Mouse (Mus musculus) embryonic facial prominence, embryonic 14.5 days (tissue): ENCODE results near the gene Lrp6. TPM values are rescaled to one million over a fixed set of nuclear protein-coding genes. Genes with fewer than 3 reads are reported as not detected.

Experiments
- ATAC-seq: fragments of 200-750 bp; cut with Nextera tagmentation; 2 replicates; pipeline ENCODE4 v1.8.0; 2017; ENCODE audit warnings: low read depth, moderate number of reproducible peaks, moderate TSS enrichment
- DNase-seq: peaks from one replicate; pipeline ENCODE4 v3.0.0-alpha.2; 2015; ENCODE audit warnings: low spot score
- H3K27ac ChIP-seq: fragments of 300-500 bp; sonication (generic); replicated peaks from 2 replicates; pipeline ENCODE4 v1.5.1; 2014; ENCODE audit warnings: low read depth, mild to moderate bottlenecking, low read length, moderate library complexity
- H3K27me3 ChIP-seq: fragments of 300-500 bp; sonication (generic); replicated peaks from 2 replicates; pipeline ENCODE4 v1.6.1; 2014; ENCODE audit warnings: low read length; ENCODE audit not compliant: control insufficient read depth, insufficient read depth
- H3K36me3 ChIP-seq: fragments of 300-500 bp; sonication (generic); 2 replicates; pipeline ENCODE4 v1.6.1; 2014; ENCODE audit warnings: low read length, mixed read lengths; ENCODE audit not compliant: control insufficient read depth, insufficient read depth
- H3K4me1 ChIP-seq: fragments of 300-500 bp; sonication (generic); 2 replicates; pipeline ENCODE4 v1.6.1; 2014; ENCODE audit warnings: antibody characterized with exemption, low read length; ENCODE audit not compliant: control insufficient read depth, insufficient read depth
- H3K4me2 ChIP-seq: fragments of 300-500 bp; sonication (generic); 2 replicates; pipeline ENCODE4 v1.6.1; 2014; ENCODE audit warnings: low read depth, mild to moderate bottlenecking, low read length, moderate library complexity, mixed read lengths
- H3K4me3 ChIP-seq: fragments of 300-500 bp; sonication (generic); 2 replicates; pipeline ENCODE4 v1.5.1; 2014; ENCODE audit warnings: low read depth, mild to moderate bottlenecking, low read length
- H3K9ac ChIP-seq: fragments of 300-500 bp; sonication (generic); 2 replicates; pipeline ENCODE4 v1.6.1; 2014; ENCODE audit warnings: low read depth, mild to moderate bottlenecking, low read length, moderate library complexity, mixed read lengths
- H3K9me3 ChIP-seq: fragments of 300-500 bp; sonication (generic); 2 replicates; pipeline ENCODE4 v1.6.1; 2016; ENCODE audit warnings: low read length; ENCODE audit not compliant: control insufficient read depth
- WGBS: fragments of 180-500 bp; shearing (Covaris S2); extraction: QIAGEN DNeasy Blood & Tissue Kit; methylation state at CpG from one replicate; pipeline ENCODE4 v1.1.7; 2014; 5-methylcytosine and 5-hydroxymethylcytosine counted together
- polyA plus RNA-seq: library from polyadenylated mRNA; unstranded; fragments of >200 nt; fragmentation: Nextera tagmentation; extraction: Ambion mirVana; gene quantifications from 2 replicates; pipeline ENCODE4 v1.2.1, GENCODE M21; 2014

The Lrp6 gene
- polyA plus RNA-seq, 1 experiment from 2014 or later, result 39.8 TPM

GRCm38 (mm10) chr6:134584616-134585015 lies 17.9 kb upstream of the Lrp6 start:
- 98% methylated on average over 2 of the region's 2 CpGs for WGBS
- DNase-seq (no peak), ATAC-seq (no peak)
- no peaks in the 10 kb centered on the region for H3K27me3 ChIP-seq
- no peak overlapping the region for H3K4me3 ChIP-seq
- H3K27ac ChIP-seq, result no peak overlapping the region
- H3K9me3 ChIP-seq, result no peaks in the 10 kb centered on the region; the same call in 1 of the 2 replicates
- no peaks in the 10 kb centered on the region for H3K4me1 ChIP-seq
- no peaks in the 10 kb centered on the region for H3K36me3 ChIP-seq
- no peak overlapping the region for H3K9ac ChIP-seq
- no peak overlapping the region for H3K4me2 ChIP-seq

GRCm38 (mm10) chr6:134582110-134582509 lies 15.3 kb upstream of the Lrp6 start:
- H3K27me3 ChIP-seq, result no peaks in the 10 kb centered on the region
- H3K4me2 ChIP-seq, result no peak overlapping the region
- no peak overlapping the region for H3K4me3 ChIP-seq
- no peak overlapping the region for H3K9ac ChIP-seq
- H3K36me3 ChIP-seq, result no peaks in the 10 kb centered on the region
- H3K27ac ChIP-seq, result no peak overlapping the region
- 78% methylated on average over 5 of the region's 5 CpGs for WGBS
- no peak for ATAC-seq
- no peaks in the 10 kb centered on the region; the same call in 1 of the 2 replicates for H3K9me3 ChIP-seq
- no peak for DNase-seq
- no peaks in the 10 kb centered on the region for H3K4me1 ChIP-seq

- Histone ChIP-seq H3K4me2 (no peak overlapping the region), H3K27ac (no peak overlapping the region), H3K4me3 (no peak overlapping the region), H3K9ac (no peak overlapping the region), H3K36me3 (no peaks in the 10 kb centered on the region), H3K4me1 (no peaks in the 10 kb centered on the region), H3K27me3 (no peaks in the 10 kb centered on the region), H3K9me3 (no peaks in the 10 kb centered on the region)
- ATAC-seq, result no peak
- DNase-seq, result no peak
- WGBS, result 88% methylated on average over 4 of the region's 4 CpGs
Observed at GRCm38 (mm10) chr6:134579506-134579905, 12.7 kb upstream of the Lrp6 start.

GRCm38 (mm10) chr6:134578039-134578438 lies 11.3 kb upstream of the Lrp6 start:
- Histone ChIP-seq H3K4me3 (no peak overlapping the region), H3K9ac (no peak overlapping the region), H3K4me1 (no peaks in the 10 kb centered on the region), H3K4me2 (no peak overlapping the region), H3K9me3 (no peaks in the 10 kb centered on the region), H3K36me3 (no peaks in the 10 kb centered on the region), H3K27me3 (no peaks in the 10 kb centered on the region), H3K27ac (no peak overlapping the region)
- no peak for DNase-seq
- ATAC-seq, result no peak
- 52% methylated on average over 6 of the region's 6 CpGs for WGBS

- Histone ChIP-seq H3K4me1 (no peaks in the 10 kb centered on the region), H3K36me3 (no peaks in the 10 kb centered on the region), H3K27ac (no peak overlapping the region), H3K9ac (no peak overlapping the region), H3K9me3 (no peaks in the 10 kb centered on the region), H3K4me3 (no peak overlapping the region), H3K27me3 (no peaks in the 10 kb centered on the region), H3K4me2 (no peak overlapping the region)
- DNase-seq (peak; percentile 10), ATAC-seq (no peak)
- WGBS, result 45% methylated on average over 3 of the region's 3 CpGs
Observed at GRCm38 (mm10) chr6:134575288-134575741, 8.6 kb upstream of the Lrp6 start.

- H3K4me2 ChIP-seq, result no peak overlapping the region
- peaks cover 13% of the 10 kb centered on the region for H3K4me1 ChIP-seq
- no peak overlapping the region for H3K27ac ChIP-seq
- no peak overlapping the region for H3K9ac ChIP-seq
- no peak for DNase-seq
- H3K9me3 ChIP-seq, result no peaks in the 10 kb centered on the region
- no peak overlapping the region for H3K4me3 ChIP-seq
- WGBS, result 72% methylated on average over 5 of the region's 5 CpGs
- no peaks in the 10 kb centered on the region for H3K36me3 ChIP-seq
- no peaks in the 10 kb centered on the region for H3K27me3 ChIP-seq
- ATAC-seq, result no peak
Observed at GRCm38 (mm10) chr6:134567986-134568556, 1.3 kb upstream of the Lrp6 start.

GRCm38 (mm10) chr6:134566248-134566817 lies 432 bp downstream of the Lrp6 start:
- Histone ChIP-seq H3K27ac (peak overlapping the region; percentile 98), H3K36me3 (no peaks in the 10 kb centered on the region), H3K9me3 (no peaks in the 10 kb centered on the region), H3K9ac (peak overlapping the region; percentile 99), H3K4me1 (peaks cover 13% of the 10 kb centered on the region), H3K4me3 (peak overlapping the region; percentile 91), H3K4me2 (peak overlapping the region; percentile 64), H3K27me3 (no peaks in the 10 kb centered on the region)
- ATAC-seq (peak; percentile 41), DNase-seq (no peak)
- WGBS, result 2% methylated on average over 3 of the region's 64 CpGs

GRCm38 (mm10) chr6:134565606-134566247 lies 1.0 kb downstream of the Lrp6 start:
- peak overlapping the region; percentile 64 for H3K4me2 ChIP-seq
- no peaks in the 10 kb centered on the region for H3K27me3 ChIP-seq
- peak overlapping the region; percentile 98 for H3K27ac ChIP-seq
- no peaks in the 10 kb centered on the region for H3K36me3 ChIP-seq
- H3K4me3 ChIP-seq, result peak overlapping the region; percentile 91
- DNase-seq (peak; percentile 27), ATAC-seq (no peak)
- no peaks in the 10 kb centered on the region for H3K9me3 ChIP-seq
- 3% methylated on average over 19 of the region's 19 CpGs for WGBS
- peak overlapping the region; percentile 99 for H3K9ac ChIP-seq
- H3K4me1 ChIP-seq, result peaks cover 13% of the 10 kb centered on the region
